Mouse (Mus musculus) left cerebral cortex, postnatal 36 days (tissue): ENCODE data around the gene Rph3al. TPM values are rescaled to one million over a fixed set of nuclear protein-coding genes. Genes with fewer than 3 reads are reported as not detected.

ENCODE experiments used
- DNase-seq, 2 experiments: peaks; one replicate each; pipeline ENCODE4 v3.0.0; 2021 to 2022; ENCODE audit warnings: low spot score in 2 of 2, mixed read lengths in 1 of 2
- intact Hi-C: fragments of 180-260 bp; cut with DNase I; formaldehyde crosslinking; loops from one replicate; pipeline ENCODE4 v1.15.1; 2025
- total RNA-seq, 2 experiments: library from RNA; stranded (reverse); gene quantifications; 2 replicates each; pipeline ENCODE4 v1.2.3; 2021

Rph3al gene
- total RNA-seq, 2 experiments from 2014 or later: 2.0 to 4.3 TPM

- intact Hi-C loops: no loop called here
- DNase-seq: no peak
These were observed 16.7 kb upstream of the Rph3al start for GRCm38 (mm10) chr11:75954896-75955295.

- no peak for DNase-seq
- intact Hi-C loops: no loop called here
These were observed 13.7 kb upstream of the Rph3al start for GRCm38 (mm10) chr11:75951895-75952294.

- DNase-seq: no peak
- intact Hi-C loops: no loop called here
These were observed 12.2 kb upstream of the Rph3al start for GRCm38 (mm10) chr11:75950459-75950858.

GRCm38 (mm10) chr11:75948789-75949188 lies 10.6 kb upstream of the Rph3al start:
- intact Hi-C loops: no loop called here
- no peak for DNase-seq

- intact Hi-C loops: no loop called here
- DNase-seq: no peak
These were observed 9.0 kb upstream of the Rph3al start for GRCm38 (mm10) chr11:75947223-75947622.

GRCm38 (mm10) chr11:75945805-75946450 lies 7.7 kb upstream of the Rph3al start:
- intact Hi-C loops: no loop called here

GRCm38 (mm10) chr11:75937370-75937871 lies 808 bp downstream of the Rph3al start:
- DNase-seq: no peak
- intact Hi-C loops: no loop called here

More at GRCm38 (mm10) chr11:75945805-75946450, 7.7 kb upstream of the Rph3al start:
- DNase-seq: no peak

- intact Hi-C loops: no loop called here
- no peak for DNase-seq
These were observed 2.3 kb downstream of the Rph3al start for GRCm38 (mm10) chr11:75935819-75936430.

- intact Hi-C loops: no loop called here
- no peak for DNase-seq
These were observed 3.8 kb downstream of the Rph3al start for GRCm38 (mm10) chr11:75934425-75934824.

- DNase-seq: no peak
- intact Hi-C loops: no loop called here
These were observed 4.9 kb downstream of the Rph3al start for GRCm38 (mm10) chr11:75933371-75933770.

GRCm38 (mm10) chr11:75930911-75931678 lies 7.1 kb downstream of the Rph3al start:
- DNase-seq: no peak
- intact Hi-C loops: no loop called here

- DNase-seq: no peak
- intact Hi-C loops: no loop called here
These were observed 8.0 kb downstream of the Rph3al start for GRCm38 (mm10) chr11:75930208-75930607.

- DNase-seq: no peak
- intact Hi-C loops: no loop called here
These were observed 10.3 kb downstream of the Rph3al start for GRCm38 (mm10) chr11:75927881-75928280.

GRCm38 (mm10) chr11:75926431-75927312 lies 11.6 kb downstream of the Rph3al start:
- no peak for DNase-seq
- intact Hi-C loops: no loop called here

- intact Hi-C loops: no loop called here
These were observed 12.4 kb downstream of the Rph3al start for GRCm38 (mm10) chr11:75925801-75926200.

GRCm38 (mm10) chr11:75922741-75923140 lies 15.5 kb downstream of the Rph3al start:
- intact Hi-C loops: no loop called here
- DNase-seq: no peak

More at GRCm38 (mm10) chr11:75925801-75926200, 12.4 kb downstream of the Rph3al start:
- DNase-seq: no peak

- intact Hi-C loops: no loop called here
- DNase-seq: no peak
These were observed 19.1 kb downstream of the Rph3al start for GRCm38 (mm10) chr11:75919139-75919538.

- DNase-seq: no peak
- intact Hi-C loops: no loop called here
These were observed 20.9 kb downstream of the Rph3al start for GRCm38 (mm10) chr11:75917340-75917739.

- intact Hi-C loops: loop anchor here (2.0 kb wide), 1 partner anchor 53 kb away; no protein-coding TSS in a partner anchor
- no peak for DNase-seq
These were observed 24.3 kb downstream of the Rph3al start for GRCm38 (mm10) chr11:75913953-75914352.
